Mouse (Mus musculus) neural tube, embryonic 11.5 days (tissue): ENCODE measurements around the gene Evl. TPM values are rescaled to one million over a fixed set of nuclear protein-coding genes. Genes with fewer than 3 reads are reported as not detected.

ENCODE experiments used
- ATAC-seq: fragments of 200-750 bp; cut with Nextera tagmentation; 2 replicates; pipeline ENCODE4 v1.8.0; 2017; ENCODE audit warnings: moderate number of reproducible peaks, mild to moderate bottlenecking, moderate TSS enrichment, moderate library complexity; ENCODE audit not compliant: insufficient read depth, low FRiP score, low TSS enrichment
- DNase-seq: peaks from one replicate; pipeline ENCODE4 v3.0.0-alpha.2; 2015; ENCODE audit warnings: low spot score
- H3K27ac ChIP-seq: fragments of 300-500 bp; sonication (generic); 2 replicates; pipeline ENCODE4 v1.5.1; 2014; ENCODE audit warnings: low read depth, mild to moderate bottlenecking, low read length
- H3K27me3 ChIP-seq: fragments of 300-500 bp; sonication (generic); 2 replicates; pipeline ENCODE4 v1.6.1; 2014; ENCODE audit warnings: mild to moderate bottlenecking, low read length, mixed read lengths; ENCODE audit not compliant: control insufficient read depth, insufficient read depth
- H3K36me3 ChIP-seq: fragments of 300-500 bp; sonication (generic); 2 replicates; pipeline ENCODE4 v1.6.1; 2014; ENCODE audit warnings: mild to moderate bottlenecking, low read length, moderate library complexity, mixed read lengths; ENCODE audit not compliant: control insufficient read depth, insufficient read depth
- H3K4me1 ChIP-seq: fragments of 300-500 bp; sonication (generic); 2 replicates; pipeline ENCODE4 v1.6.1; 2014; ENCODE audit warnings: low read length, mixed read lengths; ENCODE audit not compliant: control insufficient read depth, insufficient read depth
- H3K4me2 ChIP-seq: fragments of 300-500 bp; sonication (generic); 2 replicates; pipeline ENCODE4 v1.6.1; 2014; ENCODE audit warnings: low read depth, mild to moderate bottlenecking, moderate library complexity
- H3K4me3 ChIP-seq: fragments of 300-500 bp; sonication (generic); 2 replicates; pipeline ENCODE4 v1.5.1; 2014; ENCODE audit warnings: low read depth, low read length
- H3K9ac ChIP-seq: fragments of 300-500 bp; sonication (generic); 2 replicates; pipeline ENCODE4 v1.6.1; 2014; ENCODE audit warnings: mild to moderate bottlenecking, low read length
- H3K9me3 ChIP-seq: fragments of 300-500 bp; sonication (generic); 2 replicates; pipeline ENCODE4 v1.6.1; 2016; ENCODE audit warnings: low read length; ENCODE audit not compliant: control insufficient read depth
- WGBS: fragments of 180-500 bp; shearing (Covaris S2); extraction: QIAGEN DNeasy Blood & Tissue Kit; methylation state at CpG from one replicate; pipeline ENCODE4 v1.1.7; 2014; 5-methylcytosine and 5-hydroxymethylcytosine counted together
- polyA plus RNA-seq: library from polyadenylated mRNA; unstranded; fragments of >200 nt; fragmentation: Nextera tagmentation; extraction: Ambion mirVana; gene quantifications from 2 replicates; pipeline ENCODE4 v1.2.1, GENCODE M21; 2014

The Evl gene
- polyA plus RNA-seq, 1 experiment from 2014 or later, result 123 TPM

DNA sequence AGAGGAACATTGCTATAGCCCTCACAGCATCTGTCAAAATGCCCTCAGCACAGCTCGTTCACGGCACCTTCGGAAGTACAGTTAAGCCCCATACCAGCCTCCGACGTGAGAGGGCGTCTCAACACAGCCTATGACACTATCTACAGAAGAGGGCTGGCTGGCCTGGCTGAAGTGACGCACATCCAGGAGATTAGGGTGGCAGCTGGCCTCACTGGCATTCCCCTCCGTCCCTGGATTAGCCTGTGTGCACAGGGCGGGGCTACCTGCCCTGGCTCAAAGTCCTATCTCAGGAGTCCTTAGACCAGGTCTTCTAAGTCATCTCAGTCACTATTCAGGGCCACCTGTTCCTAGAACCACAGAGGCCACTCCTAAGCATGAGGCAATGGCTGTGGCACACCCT, 134.6 kb downstream of the Evl start:
- Histone ChIP-seq H3K4me3 (no peak overlapping the region), H3K9ac (no peak overlapping the region), H3K4me1 (no peaks in the 10 kb centered on the region), H3K27ac (no peak overlapping the region), H3K4me2 (no peak overlapping the region), H3K36me3 (peaks cover 5% of the 10 kb centered on the region), H3K27me3 (no peaks in the 10 kb centered on the region), H3K9me3 (no peaks in the 10 kb centered on the region)
- 86% methylated on average over 9 of the region's 9 CpGs for WGBS
- ATAC-seq (no peak), DNase-seq (no peak)

DNA sequence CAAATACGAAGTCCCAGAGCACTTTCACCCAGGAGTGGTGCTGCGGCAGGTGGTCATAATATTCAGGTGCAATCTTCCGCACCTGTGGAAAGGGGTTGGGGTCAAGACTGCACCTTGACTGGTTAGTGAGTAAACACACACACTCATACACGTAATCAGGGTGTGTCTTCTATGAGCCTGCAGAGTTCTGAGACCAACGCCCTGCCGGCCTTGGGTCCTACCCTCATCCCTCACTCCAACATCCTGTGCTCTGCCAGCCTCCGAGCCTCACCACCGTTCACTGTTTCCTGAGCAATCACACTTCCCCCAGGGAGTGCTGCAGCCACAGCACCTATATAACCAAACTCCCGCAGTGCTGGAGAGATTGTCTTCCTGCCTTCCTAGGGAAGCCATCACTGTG, 136.0 kb downstream of the Evl start:
- H3K9ac ChIP-seq, result no peak overlapping the region
- no peak for ATAC-seq
- H3K9me3 ChIP-seq, result no peaks in the 10 kb centered on the region
- no peak for DNase-seq
- peaks cover 5% of the 10 kb centered on the region for H3K36me3 ChIP-seq
- H3K4me1 ChIP-seq, result no peaks in the 10 kb centered on the region
- WGBS, result 78% methylated on average over 9 of the region's 9 CpGs
- H3K4me2 ChIP-seq, result no peak overlapping the region
- no peak overlapping the region for H3K27ac ChIP-seq
- H3K27me3 ChIP-seq, result no peaks in the 10 kb centered on the region
- H3K4me3 ChIP-seq, result no peak overlapping the region

DNA sequence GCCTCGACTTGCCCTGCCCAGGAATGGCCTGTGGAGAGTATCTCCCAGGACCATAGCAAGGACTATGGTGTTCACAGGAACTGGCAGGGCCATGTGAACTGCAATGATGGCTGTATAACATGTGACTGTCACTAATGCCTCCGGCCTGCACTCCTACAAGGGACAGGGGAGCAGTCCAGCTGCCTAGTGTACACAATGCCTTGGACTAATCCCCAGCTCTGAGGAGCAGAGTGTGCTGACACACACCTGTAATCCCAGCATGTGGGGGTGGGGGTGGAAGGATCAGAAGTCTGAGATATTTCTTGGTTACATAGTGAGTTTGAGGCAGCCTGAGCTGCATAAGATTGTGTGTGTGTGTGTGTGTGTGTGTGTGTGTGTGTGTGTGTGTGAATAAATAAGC, 139.1 kb downstream of the Evl start:
- 75% methylated on average over 2 of the region's 2 CpGs for WGBS
- Histone ChIP-seq H3K27me3 (no peaks in the 10 kb centered on the region), H3K9ac (no peak overlapping the region), H3K4me1 (no peaks in the 10 kb centered on the region), H3K4me3 (no peak overlapping the region), H3K27ac (no peak overlapping the region), H3K9me3 (no peaks in the 10 kb centered on the region), H3K36me3 (no peaks in the 10 kb centered on the region), H3K4me2 (no peak overlapping the region)
- no peak for DNase-seq
- ATAC-seq, result no peak

DNA sequence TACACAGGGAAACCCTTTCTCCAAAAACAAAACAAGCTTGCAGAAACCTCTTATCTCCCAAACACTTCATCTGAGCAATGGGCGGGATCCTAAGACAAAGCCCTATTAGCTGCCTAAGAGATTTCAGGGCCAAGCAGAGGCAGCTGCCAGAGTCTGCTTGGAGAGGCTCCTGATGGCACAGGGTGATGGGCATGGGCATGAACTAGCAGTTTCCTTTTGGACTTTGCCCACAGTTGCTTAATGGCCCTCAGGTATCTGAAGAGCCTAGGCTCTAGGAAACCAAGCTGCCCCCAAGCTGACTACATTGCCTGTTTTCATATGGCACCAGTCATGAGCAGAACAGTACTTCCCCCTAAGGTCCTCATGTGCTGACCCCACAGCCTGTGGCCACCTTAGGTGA, 139.7 kb downstream of the Evl start:
- DNase-seq (no peak), ATAC-seq (no peak)
- Histone ChIP-seq H3K4me1 (no peaks in the 10 kb centered on the region), H3K4me3 (no peak overlapping the region), H3K36me3 (no peaks in the 10 kb centered on the region), H3K9ac (no peak overlapping the region), H3K27ac (no peak overlapping the region), H3K27me3 (no peaks in the 10 kb centered on the region), H3K4me2 (no peak overlapping the region), H3K9me3 (no peaks in the 10 kb centered on the region)
- 86% methylated on average over 1 of the region's 1 CpGs for WGBS

DNA sequence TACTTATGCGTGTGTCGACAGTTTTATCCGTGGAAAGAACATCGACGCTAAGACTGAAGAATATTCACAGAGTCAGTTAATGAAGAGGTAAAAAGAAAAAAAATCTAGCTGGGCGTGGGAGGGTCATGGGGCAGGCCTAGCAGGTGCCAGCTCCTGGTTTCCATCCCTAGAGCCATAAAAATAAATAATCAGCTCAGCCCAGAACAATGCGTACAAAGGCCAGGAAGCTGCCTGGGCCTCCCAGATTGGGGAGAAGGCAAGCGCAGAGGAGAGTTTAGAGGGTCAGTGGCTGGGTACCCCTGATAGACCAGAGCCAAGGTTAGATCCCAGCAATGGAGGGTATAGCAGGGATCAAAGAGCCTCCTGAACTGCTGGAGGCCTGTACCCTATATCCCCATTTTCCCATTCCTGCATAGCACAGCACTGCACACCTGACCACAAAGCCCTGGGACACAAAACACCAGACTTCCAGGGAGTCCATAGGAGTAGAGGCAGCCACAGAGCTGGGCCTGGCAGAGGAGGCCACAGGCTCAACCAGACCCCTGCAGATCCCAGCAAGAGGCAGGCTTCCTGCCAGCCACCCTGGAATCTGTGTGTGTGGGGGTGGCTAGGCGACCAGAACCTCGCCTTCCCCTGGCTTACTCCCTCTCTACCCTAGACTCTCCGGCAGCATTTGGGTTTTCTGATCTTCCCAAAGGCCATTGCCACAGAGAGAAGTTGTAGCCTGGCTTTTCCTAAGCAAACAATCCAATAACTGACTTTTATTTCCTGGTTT, 144.4 kb downstream of the Evl start:
- DNase-seq, result no peak
- 74% methylated on average over 11 of the region's 11 CpGs for WGBS
- H3K9ac ChIP-seq, result no peak overlapping the region
- H3K9me3 ChIP-seq, result no peaks in the 10 kb centered on the region
- no peak for ATAC-seq
- no peak overlapping the region for H3K27ac ChIP-seq
- H3K27me3 ChIP-seq, result peaks cover 19% of the 10 kb centered on the region
- H3K4me1 ChIP-seq, result no peaks in the 10 kb centered on the region
- H3K4me3 ChIP-seq, result no peak overlapping the region
- H3K36me3 ChIP-seq, result no peaks in the 10 kb centered on the region
- no peak overlapping the region for H3K4me2 ChIP-seq

DNA sequence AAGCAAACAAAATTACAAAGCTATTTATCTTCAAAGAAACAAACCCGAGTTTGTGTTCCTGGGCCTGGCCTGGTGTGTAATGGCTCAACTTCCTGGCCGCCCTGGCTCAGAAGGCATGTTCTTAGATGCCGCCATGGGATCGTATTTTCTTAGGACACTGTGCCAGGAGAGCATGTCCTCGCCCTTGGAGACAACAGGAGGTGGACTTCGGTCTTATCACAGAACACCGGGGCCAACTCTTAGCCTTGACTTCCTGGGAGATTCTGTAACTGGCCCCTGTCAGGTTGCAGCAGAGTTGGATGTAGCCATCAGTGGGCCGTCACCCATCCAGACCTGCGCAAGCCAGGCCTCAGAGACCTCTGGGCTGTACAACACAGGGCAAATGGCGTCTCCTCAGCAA, 145.1 kb downstream of the Evl start:
- 84% methylated on average over 10 of the region's 10 CpGs for whole genome bisulfite sequencing
- no peak overlapping the region for H3K27ac ChIP-seq
- no peaks in the 10 kb centered on the region for H3K9me3 ChIP-seq
- H3K4me2 ChIP-seq, result no peak overlapping the region
- no peak overlapping the region for H3K4me3 ChIP-seq
- H3K4me1 ChIP-seq, result no peaks in the 10 kb centered on the region
- peaks cover 21% of the 10 kb centered on the region for H3K27me3 ChIP-seq
- H3K36me3 ChIP-seq, result no peaks in the 10 kb centered on the region
- no peak overlapping the region for H3K9ac ChIP-seq
- DNase-seq (no peak), ATAC-seq (no peak)

GRCm38 (mm10) chr12:108700037-108700436, 145.5 kb downstream of the Evl start:
- peaks cover 21% of the 10 kb centered on the region for H3K27me3 ChIP-seq
- ATAC-seq, result no peak

DNA sequence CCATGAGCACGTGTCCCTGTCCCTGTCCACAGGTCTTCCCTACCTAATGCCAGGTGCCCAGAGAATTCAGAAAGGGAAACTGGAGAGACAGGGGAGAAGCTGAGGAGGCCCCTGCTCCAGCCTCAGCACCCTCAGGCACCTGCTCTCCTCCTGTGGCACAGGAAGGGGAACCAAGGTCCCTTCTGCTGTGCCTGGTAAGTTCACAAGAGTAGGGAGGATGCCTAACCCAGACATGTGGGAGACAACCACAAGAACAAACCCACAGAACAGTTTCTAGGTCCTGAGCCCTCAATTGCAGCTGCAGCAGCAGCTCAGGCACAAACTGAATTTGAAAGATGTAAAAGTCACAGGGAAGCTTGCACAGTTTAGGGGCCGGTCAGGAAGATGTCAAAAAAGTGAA, 146.7 kb downstream of the Evl start:
- ATAC-seq (no peak), DNase-seq (no peak)
- Histone ChIP-seq H3K9me3 (no peaks in the 10 kb centered on the region), H3K27me3 (peaks cover 21% of the 10 kb centered on the region), H3K27ac (no peak overlapping the region), H3K9ac (no peak overlapping the region), H3K4me1 (no peaks in the 10 kb centered on the region), H3K4me3 (no peak overlapping the region), H3K4me2 (no peak overlapping the region), H3K36me3 (no peaks in the 10 kb centered on the region)
- 83% methylated on average over 2 of the region's 2 CpGs for WGBS

More at GRCm38 (mm10) chr12:108700037-108700436, 145.5 kb downstream of the Evl start:
- no peak overlapping the region for H3K4me3 ChIP-seq
- H3K9me3 ChIP-seq, result no peaks in the 10 kb centered on the region
- H3K36me3 ChIP-seq, result no peaks in the 10 kb centered on the region
- DNase-seq, result no peak
- no peak overlapping the region for H3K27ac ChIP-seq
- WGBS, result 78% methylated on average over 5 of the region's 5 CpGs
- H3K4me1 ChIP-seq, result no peaks in the 10 kb centered on the region
- H3K9ac ChIP-seq, result no peak overlapping the region
- no peak overlapping the region for H3K4me2 ChIP-seq

DNA sequence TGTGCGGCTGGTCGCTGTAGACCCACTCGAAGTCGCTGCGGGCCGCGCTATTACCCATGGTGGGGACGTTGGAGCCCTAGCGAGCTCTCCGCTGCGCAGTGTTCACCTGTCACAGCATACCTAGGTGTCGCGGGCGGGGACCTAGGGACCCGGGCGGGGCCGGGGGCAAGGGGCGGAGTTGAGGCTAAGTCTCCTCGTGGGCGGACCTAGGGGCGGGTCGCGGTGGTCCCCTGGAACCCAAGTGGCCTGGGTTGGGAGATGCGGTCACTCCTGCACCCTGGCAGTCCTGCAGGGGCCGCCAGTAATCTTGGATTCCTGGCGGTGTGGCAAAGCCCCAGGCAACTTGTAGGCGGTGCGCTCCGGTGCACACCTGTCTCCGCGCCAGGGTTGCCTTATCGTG, 147.7 kb downstream of the Evl start, which contains the start of gene Degs2:
TSS of gene Degs2 (minus strand) at position 131 of the 400 bp plus-strand sequence.
- Histone ChIP-seq H3K4me3 (no peak within 1 kb of the TSS), H3K36me3 (no peaks in the 10 kb centered on the region), H3K9me3 (no peaks in the 10 kb centered on the region), H3K27ac (no peak within 1 kb of the TSS), H3K27me3 (peaks cover 21% of the 10 kb centered on the region), H3K4me1 (no peaks in the 10 kb centered on the region), H3K4me2 (peak within 1 kb of the TSS; percentile 29), H3K9ac (no peak within 1 kb of the TSS)
- ATAC-seq, result no peak
- no peak for DNase-seq
- 2% methylated on average over 32 of the region's 32 CpGs for WGBS
